Comparison of ENCODE assay signal across 7 mouse cellular contexts in the genomic region with DNA sequence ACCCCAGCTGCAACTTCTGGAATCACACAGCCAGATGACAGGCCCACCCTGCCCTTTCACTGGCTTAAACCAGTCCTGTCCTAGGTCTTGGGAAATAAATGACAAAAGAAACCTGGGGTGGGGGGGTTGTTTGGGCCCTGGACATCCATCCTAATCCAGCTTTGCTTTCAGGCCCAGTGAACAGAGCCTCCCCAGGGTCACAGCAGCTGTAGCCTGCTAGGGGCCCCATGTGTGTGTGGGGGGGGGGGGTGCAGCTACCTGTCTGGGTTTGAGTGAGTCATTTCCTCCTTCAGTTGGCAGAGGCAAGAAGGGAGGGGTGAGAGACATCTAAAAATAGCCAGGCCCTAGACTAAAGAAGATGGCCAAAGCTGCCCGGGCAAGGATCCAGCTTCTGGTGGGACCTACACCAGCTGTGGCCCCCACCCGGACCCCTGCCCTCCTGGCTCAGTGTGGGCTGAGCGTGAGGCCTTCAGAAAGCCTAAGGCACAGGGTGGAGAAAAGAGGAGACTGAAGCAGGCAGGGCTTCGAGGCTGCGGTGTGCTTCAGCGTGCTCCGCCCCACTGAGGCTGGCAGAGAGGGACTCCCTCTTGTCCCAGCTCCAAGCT. TPM values are rescaled to one million over a fixed set of nuclear protein-coding genes. Genes with fewer than 3 reads are reported as not detected.
DNase-seq lines count a peak whose midpoint lies in the region; ATAC-seq and TF ChIP-seq lines count a peak whose summit lies in the region.

No protein-coding gene starts in this region.

- H3K4me1 ChIP-seq in midbrain, embryonic 10.5 days, result peaks cover 68% of the 10 kb centered on the region
- peaks cover 6% of the 10 kb centered on the region; the same call in 1 of the 2 replicates for H3K4me1 ChIP-seq in midbrain, postnatal 0 days (ENCODE audit: insufficient read depth, low read length)
- peaks cover 44% of the 10 kb centered on the region for H3K4me1 ChIP-seq in liver, embryonic 13.5 days (replicated peaks)

- TF ChIP-seq CTCF in midbrain, postnatal 0 days (IDR thresholded peaks at IDR 0.05), result no peak

- no peak overlapping the region for H3K9ac ChIP-seq in midbrain, postnatal 0 days (replicated peaks; ENCODE audit: low read length, poor library complexity, severe bottlenecking)
- H3K9ac ChIP-seq in liver, embryonic 13.5 days, result no peak overlapping the region

- peaks cover 28% of the 10 kb centered on the region for H3K27me3 ChIP-seq in midbrain, embryonic 10.5 days (ENCODE audit: low read depth, poor library complexity, severe bottlenecking)
- H3K27me3 ChIP-seq in midbrain, postnatal 0 days (ENCODE audit: insufficient read depth, low read length), result no peaks in the 10 kb centered on the region
- peaks cover 45% of the 10 kb centered on the region for H3K27me3 ChIP-seq in liver, embryonic 13.5 days

- peak overlapping the region; percentile 81 for H3K27ac ChIP-seq in midbrain, embryonic 10.5 days (replicated peaks)
- no peak overlapping the region for H3K27ac ChIP-seq in midbrain, postnatal 0 days (ENCODE audit: low read depth, low read length)
- H3K27ac ChIP-seq in liver, embryonic 13.5 days, result peak overlapping the region; percentile 53

- H3K4me2 ChIP-seq in midbrain, postnatal 0 days (ENCODE audit: low read depth, low read length, poor library complexity, severe bottlenecking), result no peak overlapping the region
- H3K4me2 ChIP-seq in liver, embryonic 13.5 days, result no peak overlapping the region

- no peaks in the 10 kb centered on the region for H3K36me3 ChIP-seq in midbrain, embryonic 10.5 days
- H3K36me3 ChIP-seq in midbrain, postnatal 0 days (ENCODE audit: insufficient read depth, low read length), result no peaks in the 10 kb centered on the region
- no peaks in the 10 kb centered on the region for H3K36me3 ChIP-seq in liver, embryonic 13.5 days

- no peak for ATAC-seq in midbrain, postnatal 0 days (ENCODE audit: low FRiP score)
- peak; percentile 56 for ATAC-seq in activated CD4-positive, CD25-positive, alpha-beta regulatory T cell, adult 4 months
- ATAC-seq in liver, embryonic 13.5 days (ENCODE audit: low read depth), result peak; percentile 16; the same call in 1 of the 2 replicates

- DNase-seq in midbrain, embryonic 10.5 days (ENCODE audit: low spot score), result no peak
- DNase-seq in midbrain, postnatal 0 days (ENCODE audit: low spot score), result no peak
- DNase-seq in heart, postnatal 4 days, result peak; percentile 69
- DNase-seq in liver, embryonic 13.5 days, result no peak
- peak; percentile 71 to 75 for DNase-seq in spleen, postnatal 36 days (ENCODE audit: low spot score in 2 of 2)
- DNase-seq in embryo, embryonic 10 days (ENCODE audit: low spot score), result no peak

- 45% methylated on average over 7 of the region's 7 CpGs for WGBS in midbrain, embryonic 10.5 days
- WGBS in midbrain, postnatal 0 days, result 33% methylated on average over 7 of the region's 7 CpGs
- 15% methylated on average over 7 of the region's 7 CpGs for WGBS in liver, embryonic 13.5 days (ENCODE audit: insufficient replicate concordance)

- no peak overlapping the region for H3K4me3 ChIP-seq in midbrain, embryonic 10.5 days
- no peak overlapping the region for H3K4me3 ChIP-seq in midbrain, postnatal 0 days (ENCODE audit: low read depth, low read length)
- no peak overlapping the region for H3K4me3 ChIP-seq in liver, embryonic 13.5 days (replicated peaks)

- no peaks in the 10 kb centered on the region for H3K9me3 ChIP-seq in midbrain, embryonic 10.5 days (replicated peaks)
- H3K9me3 ChIP-seq in midbrain, postnatal 0 days (ENCODE audit: low read length), result no peaks in the 10 kb centered on the region
- H3K9me3 ChIP-seq in liver, embryonic 13.5 days (replicated peaks), result no peaks in the 10 kb centered on the region

RNA-seq across cellular contexts. Expression of a gene that starts 28.4 kb away (rescaled TPM):
- polyA plus RNA-seq in midbrain, embryonic 10.5 days (2016; fragmentation: Nextera tagmentation; extraction: Ambion mirVana), result 27.3 and 27.6 TPM in 2 replicates
- total RNA-seq in midbrain, postnatal 0 days (2014; rRNA removed), result 47.9 and 51.6 TPM in 2 replicates
- polyA plus RNA-seq in midbrain, postnatal 0 days (2015; fragmentation: Nextera tagmentation; extraction: Ambion mirVana), result 25.7 and 26.3 TPM in 2 replicates
- 10 to 100 TPM; 18.4 to 20.7 TPM for polyA plus RNA-seq in activated CD4-positive, CD25-positive, alpha-beta regulatory T cell, adult 4 months (2017; shearing (Covaris generic))
- total RNA-seq in heart, postnatal 4 days (2021), result 10 to 100 TPM; 39.6 to 41.1 TPM
- 13.4 and 15.5 TPM in 2 replicates for polyA plus RNA-seq in liver, embryonic 13.5 days (2015; fragmentation: Nextera tagmentation; extraction: Ambion mirVana)

RNA-seq across cellular contexts. Expression of a gene that starts 43.8 kb away (rescaled TPM):
- 31.8 and 31.9 TPM in 2 replicates for polyA plus RNA-seq in midbrain, embryonic 10.5 days (2016; fragmentation: Nextera tagmentation; extraction: Ambion mirVana)
- 56.6 and 57.5 TPM in 2 replicates for total RNA-seq in midbrain, postnatal 0 days (2014; rRNA removed)
- 43.4 and 43.6 TPM in 2 replicates for polyA plus RNA-seq in midbrain, postnatal 0 days (2015; fragmentation: Nextera tagmentation; extraction: Ambion mirVana)
- polyA plus RNA-seq in activated CD4-positive, CD25-positive, alpha-beta regulatory T cell, adult 4 months (2017; shearing (Covaris generic)), result 10 to 100 TPM; 17.5 to 31.2 TPM
- total RNA-seq in heart, postnatal 4 days (2021), result 10 to 100 TPM; 31.4 to 36.9 TPM
- 2.7 and 2.8 TPM in 2 replicates for polyA plus RNA-seq in liver, embryonic 13.5 days (2015; fragmentation: Nextera tagmentation; extraction: Ambion mirVana)

Comparison
In these comparisons a context has a peak if more than half of its experiments do, and no peak if none do; other contexts are left out.
1. DNase-seq: peak in heart, postnatal 4 days (single experiment) and spleen, postnatal 36 days (2 of 2); none in midbrain, embryonic 10.5 days (single experiment), midbrain, postnatal 0 days (single experiment), liver, embryonic 13.5 days (single experiment) and embryo, embryonic 10 days (single experiment).